Mouse (Mus musculus) heart, adult 9 months (tissue): ENCODE measurements around the gene Pusl1.

ENCODE experiments used
- DNase-seq, 2 experiments: peaks; one replicate each; pipeline ENCODE4 v3.0.0; 2022; ENCODE audit warnings: low spot score in 2 of 2

Gene Pusl1

DNA sequence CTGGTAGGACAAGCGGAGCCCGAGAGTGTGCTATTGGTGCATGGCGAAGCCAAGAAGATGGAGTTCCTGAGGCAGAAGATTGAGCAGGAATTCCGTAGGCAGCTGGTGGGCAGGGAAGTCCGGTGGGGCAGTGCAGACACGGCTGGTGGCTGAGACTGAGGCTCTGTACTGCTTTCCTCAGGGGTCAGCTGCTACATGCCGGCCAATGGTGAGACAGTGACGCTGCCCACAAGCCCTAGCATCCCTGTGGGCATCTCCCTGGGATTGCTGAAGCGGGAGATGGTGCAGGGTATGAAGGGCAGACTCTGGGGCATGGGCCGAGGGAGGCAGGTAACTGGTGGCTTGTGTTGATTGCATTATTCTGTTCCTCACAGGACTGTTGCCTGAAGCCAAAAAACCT is 3.9 kb downstream of the Pusl1 start:
- no peak for DNase-seq

DNA sequence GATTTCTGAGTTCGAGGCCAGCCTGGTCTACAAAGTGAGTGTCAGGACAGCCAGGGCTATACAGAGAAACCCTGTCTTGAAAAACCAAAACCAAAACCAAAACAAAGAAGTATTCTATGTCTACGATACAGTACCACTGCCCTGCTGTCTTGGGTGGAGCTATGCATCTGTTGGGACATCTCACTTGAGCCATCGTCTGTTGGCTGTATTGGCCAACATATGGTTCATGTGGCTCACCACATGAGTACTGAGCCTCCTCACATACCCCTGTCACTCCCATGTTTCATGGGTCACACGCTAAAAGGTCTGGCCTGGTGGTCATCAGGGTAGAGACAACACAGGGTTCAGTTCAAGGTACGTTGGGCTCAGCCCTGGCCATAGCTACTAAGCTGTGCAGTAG is 5.3 kb downstream of the Pusl1 start:
- DNase-seq = no peak

DNA sequence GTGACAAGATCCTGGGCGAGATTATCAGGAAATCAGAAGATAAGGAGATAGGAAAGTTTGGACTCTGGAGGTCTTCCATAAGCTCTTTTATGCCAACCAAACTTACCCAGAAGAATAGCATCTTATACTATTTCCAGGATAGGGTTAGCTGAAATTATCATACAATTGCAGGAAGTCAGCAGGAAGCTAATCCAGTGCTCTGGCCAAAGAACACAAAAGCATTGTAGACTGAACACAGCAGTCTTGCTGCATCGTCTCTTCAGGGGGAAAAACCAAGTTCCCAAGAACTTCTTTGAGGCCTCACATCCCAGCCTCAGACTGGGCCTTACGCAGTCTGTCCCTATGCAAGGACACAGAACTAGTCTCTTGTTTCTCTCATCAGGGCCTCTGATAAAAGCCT is 8.0 kb downstream of the Pusl1 start:
- DNase-seq = peak in 1 of 2 experiments; percentile 32

DNA sequence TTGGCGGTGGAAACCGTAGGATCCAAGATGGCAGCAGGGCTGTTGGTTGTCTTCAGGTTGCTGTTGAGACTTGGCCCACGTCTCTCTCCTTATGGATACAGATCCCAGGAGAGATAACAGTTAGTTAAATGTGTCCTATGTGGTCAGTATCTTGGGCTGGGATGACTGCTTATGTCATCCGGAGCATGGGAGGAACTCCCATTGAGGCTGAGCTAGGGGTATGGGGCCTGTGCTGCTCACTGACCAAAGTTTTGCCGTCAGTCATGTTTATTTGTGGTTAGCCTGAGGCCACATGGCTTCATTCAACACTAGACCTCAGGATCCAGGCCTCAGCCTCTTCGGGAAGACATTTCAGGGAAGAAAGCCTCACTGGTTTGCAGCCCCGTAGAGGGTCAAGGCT is 20.2 kb downstream of the Pusl1 start:
- DNase-seq = no peak

DNA sequence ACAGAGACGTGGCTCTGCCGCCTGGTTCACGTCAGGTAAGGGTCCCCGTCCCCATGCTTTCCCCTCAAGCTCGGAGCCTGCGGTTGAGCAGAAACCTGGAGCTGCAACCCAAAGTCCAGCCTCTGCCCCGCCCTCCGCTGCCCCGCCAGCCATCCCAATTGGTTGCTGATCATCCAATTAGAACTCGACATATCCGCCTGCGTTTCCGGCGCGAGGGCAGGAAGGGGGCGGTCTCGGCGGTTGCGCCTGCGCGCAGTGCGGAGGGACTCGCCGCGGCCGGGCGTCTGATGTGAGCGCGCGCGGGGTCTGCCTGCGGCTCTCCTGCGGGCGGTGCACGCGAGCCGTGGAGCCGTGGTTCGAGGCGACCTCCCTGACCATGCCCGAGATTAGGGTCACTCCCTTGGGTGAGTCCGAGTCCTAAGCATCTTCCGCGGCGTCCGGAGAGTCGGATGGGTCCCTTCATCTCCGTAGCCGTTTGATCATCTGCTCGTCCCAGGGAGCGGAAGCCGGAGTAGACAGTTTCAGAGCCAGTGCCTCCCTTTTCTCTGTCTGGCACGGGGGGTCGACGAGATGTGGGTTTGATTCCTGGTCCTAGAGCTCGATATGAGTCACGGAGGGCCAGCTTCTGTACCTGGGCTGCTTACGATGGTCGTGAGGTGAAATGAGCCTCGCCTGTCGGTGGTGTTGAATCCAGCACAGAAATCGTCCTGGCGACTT is 22.1 kb downstream of the Pusl1 start, which contains the start of the genes Cptp and Ints11:
Gene Cptp, minus strand, starts transcription at position 124 of the 717 bp plus-strand sequence.
Gene Ints11, plus strand, starts transcription at position 230 of the 717 bp plus-strand sequence.
- DNase-seq = peak; percentile 97 to 98

DNA sequence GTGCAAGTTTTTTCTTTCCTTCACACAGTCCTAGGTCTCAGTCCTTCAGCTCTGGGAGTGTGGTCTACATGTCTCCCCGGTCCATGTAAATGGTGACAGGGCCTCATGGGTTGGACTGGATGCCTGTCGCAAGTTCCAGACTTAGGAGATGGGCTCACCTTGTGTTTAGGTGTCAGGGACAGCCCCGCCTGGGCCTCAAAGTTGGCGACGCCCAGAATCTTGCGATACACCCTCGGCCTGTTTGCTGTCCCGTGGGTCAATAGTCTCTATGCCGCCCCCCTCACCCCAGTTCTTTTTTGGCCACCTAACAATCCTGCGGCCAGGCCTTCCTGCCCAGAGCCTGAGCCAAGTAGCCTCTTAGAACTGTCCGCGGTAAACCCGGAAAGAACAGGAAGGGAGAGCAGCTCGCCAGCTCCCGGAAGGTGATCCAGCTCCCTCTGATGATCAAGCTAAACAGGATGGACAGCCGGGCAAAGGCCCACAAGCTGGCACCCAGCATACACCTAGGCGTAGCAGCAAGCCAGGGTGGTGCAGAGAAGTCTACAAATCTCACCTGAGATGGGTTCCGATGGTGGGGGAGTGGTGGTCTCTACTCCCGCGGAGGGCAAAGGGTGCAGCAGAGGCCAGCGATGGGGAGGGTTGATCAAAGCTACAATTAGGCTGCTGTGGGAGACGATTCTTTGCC is 22.8 kb downstream of the Pusl1 start:
- DNase-seq = no peak

DNA sequence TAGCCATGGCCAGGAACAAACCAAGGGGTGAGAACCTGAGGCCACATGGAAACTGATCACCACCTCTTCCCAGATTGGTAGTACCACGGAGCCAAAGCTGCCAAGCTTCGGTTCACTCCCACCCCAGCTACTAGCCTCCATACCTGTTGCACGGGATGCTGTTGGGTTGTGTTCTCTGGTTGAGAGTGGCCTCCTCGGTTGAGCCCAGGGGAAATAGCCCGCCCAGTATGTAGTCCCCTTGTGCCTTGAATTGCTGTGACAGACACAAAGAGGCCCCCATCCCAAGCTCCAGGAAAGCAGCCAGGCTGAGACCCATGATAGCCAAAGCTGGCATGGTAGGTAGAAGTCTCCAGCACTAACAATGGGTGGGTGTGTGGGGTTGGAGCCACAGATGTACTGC is 28.6 kb downstream of the Pusl1 start, which contains the start of gene Tas1r3:
Gene Tas1r3, minus strand, starts transcription at position 362 of the 400 bp plus-strand sequence.
- no peak for DNase-seq

DNA sequence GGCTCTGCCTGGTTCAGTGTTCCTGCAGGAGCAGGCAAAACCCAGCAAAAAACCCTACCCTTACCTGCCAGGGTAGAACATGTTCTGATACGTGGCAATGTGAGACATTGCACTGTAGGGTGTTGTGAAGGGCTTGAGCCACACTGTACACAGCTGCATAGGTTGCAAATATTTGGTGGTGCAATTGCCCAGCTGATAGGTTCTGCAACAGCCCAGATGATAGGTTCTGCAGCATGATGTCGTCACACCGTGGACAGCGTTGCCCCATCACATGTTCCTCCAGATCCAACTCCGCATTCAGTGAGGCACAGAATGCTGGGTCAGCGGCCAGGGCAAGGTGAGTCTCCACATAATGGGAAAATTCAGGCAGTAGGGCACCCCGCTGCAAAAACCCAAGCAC is 29.8 kb downstream of the Pusl1 start:
- DNase-seq = no peak

DNA sequence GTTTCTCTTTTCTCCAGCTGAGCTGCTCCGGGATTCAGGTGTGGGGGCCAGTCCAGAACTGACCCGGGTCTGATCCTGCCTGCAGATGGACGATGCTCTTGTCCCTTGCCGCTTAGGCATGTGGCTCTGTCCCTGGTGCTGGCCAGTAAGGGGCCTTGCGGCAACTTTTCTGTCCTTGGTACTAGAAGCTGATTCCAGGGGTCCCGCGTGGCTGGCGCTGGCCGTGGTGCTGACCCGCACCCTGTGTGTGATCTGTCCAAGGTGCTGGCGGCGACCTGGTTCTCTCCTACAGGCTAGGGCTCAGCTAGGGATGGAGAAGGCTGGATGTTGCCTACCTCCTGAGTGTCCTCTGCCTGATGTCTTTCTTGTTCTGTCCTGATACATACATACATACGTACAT is 32.3 kb downstream of the Pusl1 start:
- DNase-seq = no peak

DNA sequence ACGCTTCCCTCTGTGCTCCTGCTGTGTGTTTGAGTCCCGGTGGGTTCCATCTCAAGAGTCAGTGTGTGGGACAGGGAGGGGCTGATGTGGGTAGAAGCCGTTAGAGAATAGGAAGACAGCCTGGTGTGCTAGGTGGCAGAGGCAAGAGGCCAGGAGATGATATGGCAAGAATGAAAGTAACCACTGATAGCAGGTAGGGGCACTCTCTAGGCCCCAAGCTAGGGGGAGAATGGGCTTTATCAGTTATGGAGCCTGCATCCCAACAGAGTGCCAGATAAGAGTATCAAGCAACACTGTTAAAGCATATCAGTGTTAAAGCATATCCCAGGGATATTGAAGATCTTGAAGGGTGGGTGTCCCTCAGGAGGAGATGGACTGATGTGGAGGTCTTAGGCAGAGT is 34.7 kb downstream of the Pusl1 start:
- DNase-seq = no peak

DNA sequence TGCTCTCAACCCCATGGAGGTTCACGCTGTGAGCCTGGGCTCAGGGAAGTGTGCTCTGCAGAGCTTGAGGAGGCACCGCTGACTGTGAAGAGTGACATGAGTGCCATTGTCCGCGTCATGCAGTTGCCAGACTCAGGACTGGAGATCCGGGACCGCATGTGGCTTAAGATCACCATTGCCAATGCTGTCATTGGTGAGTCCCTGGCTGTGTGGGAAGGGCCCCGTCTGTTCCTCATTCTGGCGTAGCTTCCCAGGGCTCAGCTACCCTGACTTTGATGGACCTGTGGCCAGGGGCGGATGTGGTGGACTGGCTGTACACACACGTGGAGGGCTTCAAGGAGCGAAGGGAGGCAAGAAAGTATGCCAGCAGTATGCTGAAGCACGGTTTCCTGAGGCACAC is 35.5 kb downstream of the Pusl1 start:
- DNase-seq = no peak

DNA sequence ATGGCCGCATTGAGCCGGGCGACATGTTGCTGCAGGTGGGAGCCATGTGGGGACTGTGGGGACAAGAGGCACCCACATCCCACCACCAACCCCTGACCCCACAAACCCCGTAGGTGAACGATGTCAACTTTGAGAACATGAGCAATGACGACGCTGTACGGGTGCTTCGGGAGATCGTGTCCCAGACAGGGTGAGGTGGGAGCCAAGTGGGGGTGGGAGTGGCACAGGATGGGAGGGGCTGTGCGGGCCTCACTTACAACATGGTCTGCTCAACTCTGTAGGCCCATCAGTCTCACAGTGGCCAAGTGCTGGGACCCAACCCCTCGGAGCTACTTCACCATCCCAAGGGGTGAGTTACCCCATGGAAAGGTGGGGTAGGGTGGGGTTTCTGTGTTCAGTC is 36.6 kb downstream of the Pusl1 start:
- no peak for DNase-seq

DNA sequence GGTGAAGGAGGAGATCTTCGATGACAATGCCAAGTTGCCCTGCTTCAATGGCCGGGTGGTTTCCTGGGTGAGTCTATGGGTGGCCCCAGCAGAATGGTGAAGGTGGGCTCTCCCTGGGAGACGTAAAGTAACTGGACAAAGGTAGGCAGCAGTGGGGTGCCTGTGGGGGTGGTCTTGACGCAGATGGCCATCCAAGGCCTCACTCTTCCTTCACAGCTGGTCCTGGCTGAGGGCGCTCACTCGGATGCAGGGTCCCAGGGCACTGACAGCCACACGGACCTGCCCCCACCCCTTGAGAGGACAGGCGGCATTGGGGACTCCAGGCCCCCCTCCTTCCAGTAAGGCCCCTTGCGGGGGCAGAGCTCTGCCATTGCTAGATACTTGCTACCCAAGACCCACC is 38.2 kb downstream of the Pusl1 start:
- no peak for DNase-seq

DNA sequence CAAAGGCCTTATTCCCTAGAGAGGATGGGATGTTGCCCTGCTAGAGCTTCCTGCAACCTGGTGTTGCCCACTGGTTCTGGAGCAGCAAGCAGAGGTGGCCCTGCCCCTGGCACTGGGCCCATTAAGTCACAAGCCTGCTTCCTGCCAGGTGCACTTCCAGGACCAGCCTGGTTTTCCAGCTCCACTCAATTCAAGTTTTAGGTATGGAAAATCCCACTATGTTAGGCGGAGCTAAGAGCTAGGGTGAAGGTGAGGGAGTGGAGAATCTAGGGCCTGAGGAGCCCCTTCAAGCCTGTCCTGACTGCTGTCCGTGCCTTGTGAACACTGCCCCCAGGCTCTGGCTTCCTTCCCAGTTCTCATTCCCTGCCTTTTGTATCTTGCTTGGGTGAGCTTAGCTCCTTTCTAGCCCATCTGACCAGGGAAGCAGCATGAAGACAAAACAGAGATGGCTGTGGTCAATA is 39.6 kb downstream of the Pusl1 start:
- no peak for DNase-seq

DNA sequence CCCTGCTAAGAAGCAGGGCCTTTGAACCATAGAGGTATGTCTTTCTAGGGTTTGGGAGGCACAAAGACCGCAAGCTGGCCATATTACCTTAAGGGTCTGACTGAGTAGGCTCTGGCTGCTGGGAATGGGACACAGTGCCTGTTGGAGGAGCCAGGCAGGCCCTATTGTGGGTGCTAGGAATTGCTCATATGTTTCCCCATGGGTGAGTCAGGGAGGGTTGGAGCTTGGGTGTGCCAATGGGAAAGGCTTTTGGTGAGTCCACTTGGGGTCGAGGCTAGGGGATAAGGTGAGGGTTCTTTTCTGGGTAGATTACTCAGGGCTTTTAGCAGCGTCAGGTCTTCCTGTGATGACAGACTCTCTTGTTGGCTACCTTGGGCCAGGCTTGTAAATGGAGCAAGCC is 40.2 kb downstream of the Pusl1 start:
- no peak for DNase-seq

DNA sequence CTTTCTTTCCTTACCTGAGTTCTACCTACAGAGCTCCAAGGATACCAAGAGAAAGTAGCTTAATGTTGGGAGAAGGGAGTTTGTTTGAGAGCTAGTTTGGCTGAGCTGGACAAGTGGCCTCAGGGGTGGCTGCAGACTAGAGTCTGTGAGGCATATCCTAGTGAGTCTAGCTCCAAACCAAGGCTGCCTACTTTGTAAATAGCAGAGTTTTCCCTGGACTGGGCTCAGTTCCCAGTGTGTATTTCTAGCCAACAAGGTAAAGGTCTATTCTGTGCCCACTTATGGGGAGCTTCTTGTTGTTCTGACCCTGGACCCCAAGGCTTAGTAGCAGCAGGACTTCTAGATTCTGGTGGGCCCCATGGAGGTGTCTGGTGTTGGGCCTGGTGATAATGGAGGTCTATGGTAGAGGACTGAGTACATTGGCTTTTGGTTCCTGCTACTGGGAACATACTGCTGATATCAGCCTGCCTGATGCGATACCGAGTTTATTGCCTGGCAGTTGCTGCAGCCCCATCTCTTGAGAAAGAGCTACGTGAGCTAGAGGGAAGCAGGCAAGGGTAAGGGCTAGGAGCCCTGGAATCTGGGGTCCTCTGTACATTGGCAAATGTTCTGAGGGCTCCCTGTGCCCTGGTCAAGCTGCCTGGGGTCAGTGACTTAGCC is 41.7 kb downstream of the Pusl1 start:
- no peak for DNase-seq

DNA sequence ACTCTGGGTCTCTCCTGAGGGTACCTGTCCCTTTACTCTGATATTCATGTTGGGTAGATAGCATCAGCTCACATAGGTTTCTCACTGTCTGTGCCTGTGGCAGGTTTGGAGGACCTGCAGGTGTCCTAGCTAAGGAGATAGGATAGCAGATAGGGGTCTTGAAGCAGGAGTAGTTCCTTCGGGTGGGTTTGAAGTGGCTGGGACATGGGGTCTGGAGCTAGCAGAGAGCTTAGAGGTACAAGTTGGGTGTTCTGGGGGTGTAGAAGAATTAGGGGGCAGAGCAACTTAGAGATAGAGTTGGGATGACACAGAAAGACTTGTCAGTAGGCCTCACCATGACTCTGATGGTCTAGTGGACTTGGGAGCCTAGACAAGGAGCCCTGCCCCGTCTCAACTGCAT is 42.2 kb downstream of the Pusl1 start:
- DNase-seq = no peak

DNA sequence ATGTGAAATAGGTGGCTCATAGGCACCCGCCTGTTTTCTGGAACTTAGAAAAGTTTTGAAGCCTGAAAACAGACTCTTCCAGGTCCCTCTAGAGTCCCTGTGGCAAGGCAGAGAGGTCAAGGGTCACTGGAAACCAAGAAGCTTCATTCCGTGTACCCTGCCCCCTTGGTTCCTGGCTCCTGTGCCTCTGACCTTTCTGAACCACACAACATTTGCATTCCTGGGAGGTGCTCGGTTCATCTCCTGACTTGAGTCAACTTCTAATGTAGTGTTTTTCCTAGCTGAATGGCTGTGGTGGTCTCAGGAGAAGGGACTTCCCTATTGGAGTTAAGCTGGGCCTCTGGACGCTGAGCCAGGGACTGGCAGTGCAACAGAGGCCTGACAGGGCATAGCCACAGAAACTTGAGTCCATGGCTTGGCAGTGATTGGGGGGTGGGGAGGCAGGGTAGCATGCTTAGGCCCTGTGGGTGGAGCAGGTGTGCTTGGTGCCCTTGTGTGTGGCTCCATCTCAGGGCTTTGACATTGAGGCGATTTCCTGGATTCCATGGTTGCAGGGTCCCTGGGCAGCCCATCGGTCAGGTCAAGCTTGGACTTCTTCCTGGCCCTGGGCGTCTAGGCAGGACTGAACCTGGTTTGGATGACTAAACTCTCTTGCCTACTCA is 43.0 kb downstream of the Pusl1 start:
- no peak for DNase-seq

DNA sequence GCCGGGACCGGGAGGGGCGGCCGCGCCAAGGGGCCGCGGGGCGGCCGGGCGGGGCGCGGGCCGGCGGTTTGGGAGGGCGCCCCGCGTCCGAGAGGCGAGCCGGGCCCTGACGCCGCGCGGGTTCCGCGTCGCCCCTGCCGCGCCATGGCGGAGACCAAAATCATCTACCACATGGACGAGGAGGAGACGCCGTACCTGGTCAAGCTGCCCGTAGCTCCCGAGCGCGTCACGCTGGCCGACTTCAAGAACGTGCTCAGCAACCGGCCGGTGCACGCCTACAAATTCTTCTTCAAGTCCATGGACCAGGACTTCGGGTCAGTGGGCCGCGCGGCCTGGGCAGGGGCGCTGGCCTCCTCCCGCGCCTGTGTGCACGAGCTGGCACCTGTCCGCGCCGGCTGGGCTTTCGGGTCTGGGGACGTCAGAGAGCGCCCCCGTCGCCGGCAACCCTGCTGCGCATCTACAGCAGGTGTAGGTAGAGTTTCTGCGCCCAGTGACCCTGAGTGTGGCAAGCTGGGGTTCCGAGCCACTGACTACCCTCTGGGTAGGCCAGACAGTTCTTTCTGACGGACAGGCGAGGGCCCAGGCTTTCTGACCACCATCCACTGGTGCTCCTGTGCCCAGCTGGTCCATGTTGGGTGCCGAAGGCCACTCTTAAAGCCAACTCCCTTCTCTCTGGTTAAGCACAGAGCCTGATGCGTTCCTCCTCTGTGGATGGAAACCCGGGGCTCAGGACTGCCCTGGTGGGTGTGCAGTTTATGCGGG is 43.8 kb downstream of the Pusl1 start:
- no peak for DNase-seq

DNA sequence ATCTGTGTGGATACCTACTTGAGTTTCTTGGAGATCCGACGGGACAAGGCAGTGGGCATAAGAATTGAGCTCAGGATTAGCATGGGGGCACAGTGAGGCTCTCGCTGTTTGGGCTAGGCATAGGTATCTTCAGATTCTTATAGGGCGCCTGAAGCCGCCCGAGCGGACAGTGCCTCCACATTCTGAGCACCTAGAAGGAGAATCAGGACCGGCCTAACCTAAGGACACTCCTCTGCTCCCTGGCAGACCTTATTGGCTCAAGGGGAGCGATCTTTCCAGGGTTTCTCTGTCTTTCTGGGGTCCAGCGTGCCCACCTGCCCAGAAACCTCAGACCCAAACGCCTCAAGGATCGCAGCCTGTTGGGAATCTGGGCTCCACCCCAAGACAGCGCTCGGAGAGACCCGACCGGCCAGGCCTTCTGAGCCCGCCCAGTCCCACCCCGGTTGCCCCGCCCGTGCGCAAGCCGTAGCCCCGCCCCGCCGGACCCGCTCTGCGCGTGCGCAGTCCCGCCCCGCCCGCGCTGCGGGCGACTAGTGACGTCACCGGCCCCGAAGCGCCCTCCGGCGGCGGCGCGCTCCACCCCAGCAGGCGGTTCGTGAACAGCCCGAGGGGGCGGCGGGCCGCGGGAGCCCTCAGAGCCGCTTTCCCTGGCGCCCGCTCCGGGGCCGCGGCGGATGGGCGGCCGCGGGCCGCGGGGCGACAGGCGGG is 44.6 kb downstream of the Pusl1 start, which contains the start of gene Dvl1:
Gene Dvl1, plus strand, starts transcription at position 532 of the 708 bp plus-strand sequence.
- DNase-seq = peak; percentile 90 to 92

DNA sequence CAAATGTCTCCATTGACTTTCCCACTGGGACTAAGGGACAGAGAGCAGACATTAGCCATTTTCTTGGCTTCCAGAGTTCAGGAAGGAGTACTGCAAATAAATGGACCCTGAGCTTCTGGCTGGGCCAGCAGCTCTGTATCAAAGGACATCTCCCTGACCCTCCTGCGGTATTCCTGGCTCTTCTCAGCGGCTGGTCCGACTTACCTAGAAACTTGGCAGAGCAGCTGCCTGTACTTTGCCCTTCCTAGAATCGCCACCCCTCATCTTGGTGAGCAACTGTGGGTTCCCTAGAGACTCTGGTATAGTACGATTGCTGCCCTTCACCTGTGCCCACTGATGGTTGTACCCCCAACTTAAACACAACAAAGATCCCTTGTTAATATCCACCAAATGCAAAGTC is 48.4 kb downstream of the Pusl1 start:
- no peak for DNase-seq
